Mouse (Mus musculus): ENCODE results near the gene Ankrd42.
A peak's percentile ranks its signal among the peaks of the same experiment; 100 is the strongest.

Ankrd42 gene

GRCm38 (mm10) chr7:92566775-92567174 is 70.2 kb downstream of the Ankrd42 start:
- DNase-seq (ENCODE audit: low spot score), result no peak

- peak; percentile 89 for DNase-seq (ENCODE audit: low spot score)
Measured at GRCm38 (mm10) chr7:92560986-92561876, 75.7 kb downstream of the Ankrd42 start, which contains the start of gene Ccdc90b. Gene Ccdc90b (plus strand): TSS chr7:92561149.

- no peak for DNase-seq (ENCODE audit: low spot score)
Measured at GRCm38 (mm10) chr7:92558744-92559143, 78.2 kb downstream of the Ankrd42 start.

- DNase-seq (ENCODE audit: low spot score), result peak; percentile 47
Measured at GRCm38 (mm10) chr7:92550990-92551392, 86.0 kb downstream of the Ankrd42 start.

GRCm38 (mm10) chr7:92550248-92550989 is 86.5 kb downstream of the Ankrd42 start:
- DNase-seq (ENCODE audit: low spot score), result no peak

GRCm38 (mm10) chr7:92546763-92547162 is 90.2 kb downstream of the Ankrd42 start:
- DNase-seq (ENCODE audit: low spot score), result no peak

- no peak for DNase-seq (ENCODE audit: low spot score)
Measured at GRCm38 (mm10) chr7:92532351-92533036, 104.4 kb downstream of the Ankrd42 start.
